Mouse (Mus musculus): ENCODE measurements at regions not wholly inside any gene's neighbourhood (a gene's known extent, or its start where the extent isn't known, plus 50 kb on each side); places are given as distances from the start of the nearest gene placed in this dataset.
A peak's percentile ranks its signal among the peaks of the same experiment; 100 is the strongest.

GRCm38 (mm10) chr15:96851970-96852768, 152.6 kb upstream of the Slc38a2 start:
- Histone ChIP-seq H3K9ac (ENCODE audit: low read depth, low read length) (no peak overlapping the region), H3K27me3 (ENCODE audit: insufficient read depth, low read length) (no peaks in the 10 kb centered on the region), H3K4me2 (ENCODE audit: low read length) (no peak overlapping the region), H3K36me3 (ENCODE audit: insufficient read depth, low read length) (no peaks in the 10 kb centered on the region), H3K27ac (no peak overlapping the region), H3K9me3 (replicated peaks; ENCODE audit: low read length) (no peaks in the 10 kb centered on the region), H3K4me3 (replicated peaks; ENCODE audit: low read depth, low read length) (no peak overlapping the region), H3K4me1 (replicated peaks; ENCODE audit: insufficient read depth, low read length) (no peaks in the 10 kb centered on the region)
- ATAC-seq (replicated peaks; ENCODE audit: low FRiP score, low read depth), result no peak
- WGBS, result 80% methylated on average over 21 of the region's 21 CpGs
- no peak for TF ChIP-seq CTCF (IDR thresholded peaks at IDR 0.05; ENCODE audit: low read depth)
- no peak for DNase-seq (ENCODE audit: low spot score)

GRCm38 (mm10) chr15:96848150-96848549, 148.6 kb upstream of the Slc38a2 start:
- no peak for DNase-seq (ENCODE audit: low spot score)

GRCm38 (mm10) chr15:96845221-96845620, 145.7 kb upstream of the Slc38a2 start:
- 84% methylated on average over 6 of the region's 6 CpGs for WGBS
- H3K9me3 ChIP-seq (replicated peaks; ENCODE audit: low read length), result no peaks in the 10 kb centered on the region
- DNase-seq (ENCODE audit: low spot score) (no peak), ATAC-seq (replicated peaks; ENCODE audit: low FRiP score, low read depth) (no peak)
- TF ChIP-seq CTCF (IDR thresholded peaks at IDR 0.05; ENCODE audit: low read depth), result no peak
- H3K27ac ChIP-seq, result no peak overlapping the region
- no peaks in the 10 kb centered on the region for H3K4me1 ChIP-seq (replicated peaks; ENCODE audit: insufficient read depth, low read length)
- H3K4me3 ChIP-seq (replicated peaks; ENCODE audit: low read depth, low read length), result no peak overlapping the region
- no peak overlapping the region for H3K9ac ChIP-seq (ENCODE audit: low read depth, low read length)
- H3K36me3 ChIP-seq (ENCODE audit: insufficient read depth, low read length), result no peaks in the 10 kb centered on the region
- H3K4me2 ChIP-seq (ENCODE audit: low read length), result no peak overlapping the region
- H3K27me3 ChIP-seq (ENCODE audit: insufficient read depth, low read length), result no peaks in the 10 kb centered on the region

More at GRCm38 (mm10) chr15:96848150-96848549, 148.6 kb upstream of the Slc38a2 start:
- Histone ChIP-seq H3K27ac (no peak overlapping the region), H3K36me3 (ENCODE audit: insufficient read depth, low read length) (no peaks in the 10 kb centered on the region), H3K4me3 (replicated peaks; ENCODE audit: low read depth, low read length) (no peak overlapping the region), H3K9ac (ENCODE audit: low read depth, low read length) (no peak overlapping the region), H3K27me3 (ENCODE audit: insufficient read depth, low read length) (no peaks in the 10 kb centered on the region), H3K9me3 (replicated peaks; ENCODE audit: low read length) (no peaks in the 10 kb centered on the region), H3K4me2 (ENCODE audit: low read length) (no peak overlapping the region), H3K4me1 (replicated peaks; ENCODE audit: insufficient read depth, low read length) (no peaks in the 10 kb centered on the region)
- no peak for ATAC-seq (replicated peaks; ENCODE audit: low FRiP score, low read depth)
- 77% methylated on average over 2 of the region's 2 CpGs for WGBS
- peak; percentile 61 for TF ChIP-seq CTCF (IDR thresholded peaks at IDR 0.05; ENCODE audit: low read depth)

- TF ChIP-seq CTCF (IDR thresholded peaks at IDR 0.05; ENCODE audit: low read depth), result no peak
Observed at GRCm38 (mm10) chr15:96844290-96844689, 144.8 kb upstream of the Slc38a2 start.

GRCm38 (mm10) chr15:96843589-96843988, 144.1 kb upstream of the Slc38a2 start:
- no peaks in the 10 kb centered on the region for H3K36me3 ChIP-seq (ENCODE audit: insufficient read depth, low read length)
- H3K9ac ChIP-seq (ENCODE audit: low read depth, low read length), result no peak overlapping the region
- H3K9me3 ChIP-seq (replicated peaks; ENCODE audit: low read length), result no peaks in the 10 kb centered on the region
- H3K27ac ChIP-seq, result no peak overlapping the region
- no peak overlapping the region for H3K4me2 ChIP-seq (ENCODE audit: low read length)
- no peaks in the 10 kb centered on the region for H3K27me3 ChIP-seq (ENCODE audit: insufficient read depth, low read length)
- no peaks in the 10 kb centered on the region for H3K4me1 ChIP-seq (replicated peaks; ENCODE audit: insufficient read depth, low read length)
- 55% methylated on average over 7 of the region's 7 CpGs for WGBS
- no peak overlapping the region for H3K4me3 ChIP-seq (replicated peaks; ENCODE audit: low read depth, low read length)
- TF ChIP-seq CTCF (IDR thresholded peaks at IDR 0.05; ENCODE audit: low read depth), result no peak
- ATAC-seq (replicated peaks; ENCODE audit: low FRiP score, low read depth), result no peak
- peak; percentile 53 for DNase-seq (ENCODE audit: low spot score)

More at GRCm38 (mm10) chr15:96844290-96844689, 144.8 kb upstream of the Slc38a2 start:
- Histone ChIP-seq H3K27me3 (ENCODE audit: insufficient read depth, low read length) (no peaks in the 10 kb centered on the region), H3K4me3 (replicated peaks; ENCODE audit: low read depth, low read length) (no peak overlapping the region), H3K9me3 (replicated peaks; ENCODE audit: low read length) (no peaks in the 10 kb centered on the region), H3K4me1 (replicated peaks; ENCODE audit: insufficient read depth, low read length) (no peaks in the 10 kb centered on the region), H3K4me2 (ENCODE audit: low read length) (no peak overlapping the region), H3K27ac (no peak overlapping the region), H3K9ac (ENCODE audit: low read depth, low read length) (no peak overlapping the region), H3K36me3 (ENCODE audit: insufficient read depth, low read length) (no peaks in the 10 kb centered on the region)
- no peak for ATAC-seq (replicated peaks; ENCODE audit: low FRiP score, low read depth)
- 68% methylated on average over 4 of the region's 4 CpGs for WGBS
- peak; percentile 37 for DNase-seq (ENCODE audit: low spot score)

- Histone ChIP-seq H3K36me3 (ENCODE audit: insufficient read depth, low read length) (no peaks in the 10 kb centered on the region), H3K4me2 (ENCODE audit: low read length) (no peak overlapping the region), H3K9me3 (replicated peaks; ENCODE audit: low read length) (no peaks in the 10 kb centered on the region), H3K27ac (no peak overlapping the region), H3K27me3 (ENCODE audit: insufficient read depth, low read length) (no peaks in the 10 kb centered on the region), H3K4me1 (replicated peaks; ENCODE audit: insufficient read depth, low read length) (no peaks in the 10 kb centered on the region), H3K9ac (ENCODE audit: low read depth, low read length) (no peak overlapping the region), H3K4me3 (replicated peaks; ENCODE audit: low read depth, low read length) (no peak overlapping the region)
- 86% methylated on average over 3 of the region's 3 CpGs for WGBS
- no peak for ATAC-seq (replicated peaks; ENCODE audit: low FRiP score, low read depth)
- no peak for DNase-seq (ENCODE audit: low spot score)
- TF ChIP-seq CTCF (IDR thresholded peaks at IDR 0.05; ENCODE audit: low read depth), result no peak
Observed at GRCm38 (mm10) chr15:96842881-96843280, 143.4 kb upstream of the Slc38a2 start.
